Mouse (Mus musculus): Measurements from ENCODE around the gene Tmem79. TPM values are rescaled to one million over a fixed set of nuclear protein-coding genes. Genes with fewer than 3 reads are reported as not detected.
"Not testable (repeated sequence)": the region's sequence is repeated elsewhere in the genome, so short reads cannot be mapped to it uniquely, and the experiment has no call there.

Tmem79 gene
- polyA plus RNA-seq, 1 experiment from 2014 or later, result 41.3 TPM

DNA sequence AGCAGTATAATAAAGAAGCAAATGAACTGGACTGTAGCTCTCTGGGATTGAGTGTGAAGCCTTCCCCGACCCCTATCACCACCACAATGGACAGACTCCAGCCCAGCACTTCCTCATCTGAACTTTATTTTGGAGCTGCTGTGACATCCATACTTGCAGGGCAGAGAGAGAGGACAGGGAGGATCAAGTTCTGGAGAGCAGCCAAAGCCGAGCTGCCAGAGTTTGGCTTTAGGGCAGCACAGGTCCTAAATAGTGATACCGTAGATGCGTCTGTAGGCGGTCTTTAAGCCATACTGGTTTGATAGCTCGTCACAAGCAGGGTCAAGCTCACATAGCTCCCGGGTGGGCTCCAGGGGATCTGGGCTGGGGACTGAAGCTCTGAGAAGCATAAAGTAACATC lies 32.6 kb upstream of the Tmem79 start:
- WGBS, result 79% methylated on average over 7 of the region's 7 CpGs
- H3K27me3 ChIP-seq (ENCODE audit: control insufficient read depth, insufficient read depth, low read length), result peaks cover 16% of the 10 kb centered on the region
- not testable (repeated sequence) for H3K9me3 ChIP-seq (replicated peaks; ENCODE audit: control insufficient read depth, low read length); H3K4me3 ChIP-seq (replicated peaks; ENCODE audit: low read length); H3K4me2 ChIP-seq (ENCODE audit: low read depth, low read length); H3K27ac ChIP-seq (ENCODE audit: low read length); H3K36me3 ChIP-seq (ENCODE audit: control insufficient read depth, insufficient read depth, low read length); H3K9ac ChIP-seq (ENCODE audit: low read length); ATAC-seq (ENCODE audit: insufficient read depth, low FRiP score)
- H3K4me1 ChIP-seq (ENCODE audit: control insufficient read depth, insufficient read depth, low read length), result peaks cover 12% of the 10 kb centered on the region; the same call in 1 of the 2 replicates

GRCm38 (mm10) chr3:88367517-88367916 lies 31.6 kb upstream of the Tmem79 start:
- Histone ChIP-seq H3K27me3 (ENCODE audit: control insufficient read depth, insufficient read depth, low read length) (peaks cover 16% of the 10 kb centered on the region), H3K4me1 (ENCODE audit: control insufficient read depth, insufficient read depth, low read length) (peaks cover 12% of the 10 kb centered on the region; the same call in 1 of the 2 replicates)
- not testable (repeated sequence) for H3K9me3 ChIP-seq (replicated peaks; ENCODE audit: control insufficient read depth, low read length); H3K4me2 ChIP-seq (ENCODE audit: low read depth, low read length); H3K36me3 ChIP-seq (ENCODE audit: control insufficient read depth, insufficient read depth, low read length); ATAC-seq (ENCODE audit: insufficient read depth, low FRiP score); H3K4me3 ChIP-seq (replicated peaks; ENCODE audit: low read length); H3K27ac ChIP-seq (ENCODE audit: low read length); H3K9ac ChIP-seq (ENCODE audit: low read length)
- 56% methylated on average over 3 of the region's 7 CpGs for WGBS

- H3K36me3 ChIP-seq (ENCODE audit: control insufficient read depth, insufficient read depth, low read length); H3K9me3 ChIP-seq (replicated peaks; ENCODE audit: control insufficient read depth, low read length); H3K27ac ChIP-seq (ENCODE audit: low read length): not testable (repeated sequence)
- Histone ChIP-seq H3K4me3 (replicated peaks; ENCODE audit: low read length) (0 out of 2 replicates have a peak overlapping the region, but pooled peaks have one; percentile 11), H3K27me3 (ENCODE audit: control insufficient read depth, insufficient read depth, low read length) (peaks cover 16% of the 10 kb centered on the region), H3K9ac (ENCODE audit: low read length) (0 out of 2 replicates have a peak overlapping the region, but pooled peaks have one; percentile 50), H3K4me2 (ENCODE audit: low read depth, low read length) (peak overlapping the region; percentile 41), H3K4me1 (ENCODE audit: control insufficient read depth, insufficient read depth, low read length) (peaks cover 12% of the 10 kb centered on the region; the same call in 1 of the 2 replicates)
- peak; percentile 70 for ATAC-seq (ENCODE audit: insufficient read depth, low FRiP score)
- 6% methylated on average over 19 of the region's 22 CpGs for WGBS
Observed at GRCm38 (mm10) chr3:88366830-88367428, 31.0 kb upstream of the Tmem79 start.

- no peak overlapping the region for H3K27ac ChIP-seq (ENCODE audit: low read length)
- H3K4me2 ChIP-seq (ENCODE audit: low read depth, low read length), result no peak overlapping the region
- H3K4me3 ChIP-seq (replicated peaks; ENCODE audit: low read length), result no peak overlapping the region
- ATAC-seq (ENCODE audit: insufficient read depth, low FRiP score), result no peak
- 41% methylated on average over 34 of the region's 34 CpGs for WGBS
- peaks cover 12% of the 10 kb centered on the region for H3K36me3 ChIP-seq (ENCODE audit: control insufficient read depth, insufficient read depth, low read length)
- peaks cover 12% of the 10 kb centered on the region; the same call in 1 of the 2 replicates for H3K4me1 ChIP-seq (ENCODE audit: control insufficient read depth, insufficient read depth, low read length)
- H3K9ac ChIP-seq (ENCODE audit: low read length), result no peak overlapping the region
- H3K9me3 ChIP-seq (replicated peaks; ENCODE audit: control insufficient read depth, low read length), result no peaks in the 10 kb centered on the region
- H3K27me3 ChIP-seq (ENCODE audit: control insufficient read depth, insufficient read depth, low read length), result peaks cover 16% of the 10 kb centered on the region
Observed at GRCm38 (mm10) chr3:88365705-88366361, 29.9 kb upstream of the Tmem79 start.

DNA sequence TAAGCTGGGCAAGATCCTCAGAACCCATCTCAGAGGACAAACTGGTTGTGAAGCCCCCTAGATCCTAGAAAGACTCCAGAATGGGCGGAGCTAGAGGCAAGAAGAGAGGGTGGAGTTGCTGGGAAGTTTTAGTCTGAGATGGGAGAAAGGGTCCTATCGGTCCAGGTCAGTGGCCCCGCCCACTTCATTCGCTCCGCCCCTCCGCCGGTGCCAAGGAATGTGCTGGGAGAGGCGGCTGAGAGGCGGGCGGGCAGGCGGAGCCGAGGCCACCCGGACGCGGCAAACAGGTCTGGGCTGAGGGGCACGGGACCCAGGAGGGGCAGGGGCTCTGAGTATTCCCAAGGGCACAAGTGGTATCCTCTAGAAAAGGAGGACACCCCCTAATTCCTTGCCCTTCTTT lies 28.4 kb upstream of the Tmem79 start, which contains the start of gene Paqr6:
Paqr6 (plus strand) TSS at position 248 of the 400 bp plus-strand sequence.
- H3K4me2 ChIP-seq (ENCODE audit: low read depth, low read length), result peak within 1 kb of the TSS; percentile 50
- ATAC-seq (ENCODE audit: insufficient read depth, low FRiP score), result peak; percentile 52
- 5% methylated on average over 16 of the region's 16 CpGs for WGBS
- H3K36me3 ChIP-seq (ENCODE audit: control insufficient read depth, insufficient read depth, low read length), result peaks cover 23% of the 10 kb centered on the region
- peak within 1 kb of the TSS; percentile 61 for H3K9ac ChIP-seq (ENCODE audit: low read length)
- H3K4me3 ChIP-seq (replicated peaks; ENCODE audit: low read length), result peak within 1 kb of the TSS; percentile 34
- no peaks in the 10 kb centered on the region for H3K9me3 ChIP-seq (replicated peaks; ENCODE audit: control insufficient read depth, low read length)
- H3K27me3 ChIP-seq (ENCODE audit: control insufficient read depth, insufficient read depth, low read length), result peaks cover 16% of the 10 kb centered on the region
- H3K4me1 ChIP-seq (ENCODE audit: control insufficient read depth, insufficient read depth, low read length), result peaks cover 12% of the 10 kb centered on the region; the same call in 1 of the 2 replicates
- peak within 1 kb of the TSS; percentile 26; the same call in 1 of the 2 replicates for H3K27ac ChIP-seq (ENCODE audit: low read length)

GRCm38 (mm10) chr3:88363700-88364099 lies 27.8 kb upstream of the Tmem79 start:
- 61% methylated on average over 4 of the region's 4 CpGs for WGBS
- Histone ChIP-seq H3K27me3 (ENCODE audit: control insufficient read depth, insufficient read depth, low read length) (peaks cover 16% of the 10 kb centered on the region), H3K4me1 (ENCODE audit: control insufficient read depth, insufficient read depth, low read length) (peaks cover 12% of the 10 kb centered on the region; the same call in 1 of the 2 replicates), H3K4me2 (ENCODE audit: low read depth, low read length) (no peak overlapping the region), H3K36me3 (ENCODE audit: control insufficient read depth, insufficient read depth, low read length) (peaks cover 30% of the 10 kb centered on the region), H3K9ac (ENCODE audit: low read length) (no peak overlapping the region), H3K9me3 (replicated peaks; ENCODE audit: control insufficient read depth, low read length) (no peaks in the 10 kb centered on the region), H3K27ac (ENCODE audit: low read length) (peak overlapping the region; percentile 26; the same call in 1 of the 2 replicates), H3K4me3 (replicated peaks; ENCODE audit: low read length) (no peak overlapping the region)
- no peak for ATAC-seq (ENCODE audit: insufficient read depth, low FRiP score)

DNA sequence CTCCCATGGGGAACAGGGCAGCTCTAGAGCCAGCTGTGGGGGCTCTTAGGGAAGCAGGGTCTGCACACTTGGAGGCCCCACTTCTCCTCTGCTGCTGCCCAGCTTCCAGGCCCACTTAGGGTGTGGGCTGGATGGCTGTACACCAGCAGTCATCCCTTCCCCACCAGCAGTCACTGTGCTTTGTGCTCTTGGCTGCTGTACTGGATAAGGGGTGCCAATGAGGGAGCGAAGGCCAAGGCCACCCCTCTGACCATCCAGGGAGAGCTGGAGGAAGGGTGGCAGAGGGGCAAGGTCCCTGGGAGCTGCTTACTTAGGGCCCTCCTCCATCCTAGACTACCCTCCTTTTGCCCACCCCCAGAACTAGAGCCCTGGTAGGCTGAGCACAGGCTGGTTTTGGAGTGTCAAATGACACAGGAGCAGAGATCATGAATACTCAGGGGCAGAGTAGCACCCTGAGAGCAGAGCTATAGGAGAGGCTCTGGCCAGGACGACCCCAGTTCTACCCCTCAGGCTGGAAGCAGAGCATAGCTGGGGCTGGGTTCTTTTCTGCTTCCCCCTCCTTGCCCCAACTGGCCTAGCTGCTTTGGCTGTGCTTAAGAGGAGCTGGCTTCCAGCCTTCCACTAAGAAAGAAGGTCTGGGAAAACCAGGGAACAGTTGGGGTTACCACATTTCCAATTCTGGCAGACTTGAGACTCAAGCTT lies 25.8 kb upstream of the Tmem79 start:
- Histone ChIP-seq H3K4me3 (replicated peaks; ENCODE audit: low read length) (no peak overlapping the region), H3K4me2 (ENCODE audit: low read depth, low read length) (no peak overlapping the region), H3K9me3 (replicated peaks; ENCODE audit: control insufficient read depth, low read length) (no peaks in the 10 kb centered on the region), H3K27me3 (ENCODE audit: control insufficient read depth, insufficient read depth, low read length) (peaks cover 16% of the 10 kb centered on the region), H3K36me3 (ENCODE audit: control insufficient read depth, insufficient read depth, low read length) (peaks cover 37% of the 10 kb centered on the region), H3K27ac (ENCODE audit: low read length) (no peak overlapping the region), H3K9ac (ENCODE audit: low read length) (no peak overlapping the region), H3K4me1 (ENCODE audit: control insufficient read depth, insufficient read depth, low read length) (peaks cover 12% of the 10 kb centered on the region; the same call in 1 of the 2 replicates)
- ATAC-seq (ENCODE audit: insufficient read depth, low FRiP score), result no peak
- WGBS, result 90% methylated on average over 2 of the region's 2 CpGs

DNA sequence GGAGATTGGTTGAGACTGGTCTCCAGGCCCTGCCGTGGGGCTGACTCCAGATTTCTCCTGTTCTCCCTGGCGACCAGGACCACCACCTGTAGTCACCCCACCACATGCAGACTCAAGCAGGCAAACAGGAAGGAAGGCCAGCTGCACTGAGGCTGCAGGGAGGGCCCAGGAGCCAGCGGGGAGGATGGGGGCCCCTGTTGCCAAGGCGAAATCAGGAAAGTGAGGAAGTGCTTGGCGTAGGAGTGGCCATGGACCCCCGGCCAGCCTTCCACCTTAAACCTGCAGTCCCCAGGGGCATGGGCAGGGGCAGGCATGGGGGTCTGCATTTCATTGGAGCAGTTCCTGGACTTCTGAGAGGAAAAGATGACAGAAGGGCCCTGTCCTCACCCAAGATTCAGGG lies 25.1 kb upstream of the Tmem79 start:
- Histone ChIP-seq H3K4me1 (ENCODE audit: control insufficient read depth, insufficient read depth, low read length) (peaks cover 12% of the 10 kb centered on the region; the same call in 1 of the 2 replicates), H3K27me3 (ENCODE audit: control insufficient read depth, insufficient read depth, low read length) (peaks cover 14% of the 10 kb centered on the region), H3K4me2 (ENCODE audit: low read depth, low read length) (no peak overlapping the region), H3K9me3 (replicated peaks; ENCODE audit: control insufficient read depth, low read length) (no peaks in the 10 kb centered on the region), H3K36me3 (ENCODE audit: control insufficient read depth, insufficient read depth, low read length) (peaks cover 37% of the 10 kb centered on the region), H3K27ac (ENCODE audit: low read length) (no peak overlapping the region), H3K4me3 (replicated peaks; ENCODE audit: low read length) (no peak overlapping the region), H3K9ac (ENCODE audit: low read length) (no peak overlapping the region)
- no peak for ATAC-seq (ENCODE audit: insufficient read depth, low FRiP score)
- WGBS, result 72% methylated on average over 6 of the region's 6 CpGs

Data from stomach, embryonic 16.5 days (tissue).